Mouse (Mus musculus): ENCODE measurements around the gene Crip3. TPM values are rescaled to one million over a fixed set of nuclear protein-coding genes. Genes with fewer than 3 reads are reported as not detected.

Gene Crip3
- 1 to 10 TPM; 1.9 to 2.0 TPM for total RNA-seq (2021)
- long read RNA-seq, experiment 1, partial matches to known transcripts = 0 of 2 reads
- long read RNA-seq, experiment 1, other reads (novel, unspliced or antisense) = 1 of 2 reads
- long read RNA-seq, experiment 2 = 0 reads

DNA sequence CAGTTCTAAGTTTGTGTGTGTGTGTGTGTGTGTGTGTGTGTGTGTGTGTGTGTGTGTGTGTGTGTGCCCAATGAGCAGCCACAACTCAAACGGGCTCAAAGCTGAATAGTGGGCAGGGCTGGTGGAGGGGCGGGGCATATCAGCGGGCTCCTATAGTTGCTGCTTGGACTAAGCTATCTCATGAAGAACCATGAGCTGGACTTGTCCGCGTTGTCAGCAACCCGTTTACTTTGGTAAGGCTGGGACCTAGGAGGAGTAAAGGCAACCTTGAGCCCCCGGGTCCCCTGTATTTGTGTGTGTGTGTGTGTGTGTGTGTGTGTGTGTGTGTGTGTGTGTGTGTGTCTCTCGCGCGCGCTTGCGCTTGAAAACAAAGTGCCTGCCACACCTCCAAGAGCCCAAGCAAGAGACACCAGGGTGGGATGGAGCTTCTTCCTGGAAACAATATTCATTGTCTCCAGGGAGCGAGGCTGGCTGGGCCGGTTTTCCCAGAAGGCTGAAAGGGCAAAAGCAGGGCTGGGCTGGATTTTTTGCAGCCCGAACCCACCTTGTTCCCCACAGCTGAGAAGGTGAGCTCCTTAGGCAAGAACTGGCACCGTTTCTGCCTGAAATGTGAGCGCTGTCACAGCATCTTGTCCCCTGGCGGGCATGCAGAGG is at the start of gene Crip3:
TSS of gene Crip3 (plus strand) at position 166 of the 654 bp plus-strand sequence.
- DNase-seq = no peak

DNA sequence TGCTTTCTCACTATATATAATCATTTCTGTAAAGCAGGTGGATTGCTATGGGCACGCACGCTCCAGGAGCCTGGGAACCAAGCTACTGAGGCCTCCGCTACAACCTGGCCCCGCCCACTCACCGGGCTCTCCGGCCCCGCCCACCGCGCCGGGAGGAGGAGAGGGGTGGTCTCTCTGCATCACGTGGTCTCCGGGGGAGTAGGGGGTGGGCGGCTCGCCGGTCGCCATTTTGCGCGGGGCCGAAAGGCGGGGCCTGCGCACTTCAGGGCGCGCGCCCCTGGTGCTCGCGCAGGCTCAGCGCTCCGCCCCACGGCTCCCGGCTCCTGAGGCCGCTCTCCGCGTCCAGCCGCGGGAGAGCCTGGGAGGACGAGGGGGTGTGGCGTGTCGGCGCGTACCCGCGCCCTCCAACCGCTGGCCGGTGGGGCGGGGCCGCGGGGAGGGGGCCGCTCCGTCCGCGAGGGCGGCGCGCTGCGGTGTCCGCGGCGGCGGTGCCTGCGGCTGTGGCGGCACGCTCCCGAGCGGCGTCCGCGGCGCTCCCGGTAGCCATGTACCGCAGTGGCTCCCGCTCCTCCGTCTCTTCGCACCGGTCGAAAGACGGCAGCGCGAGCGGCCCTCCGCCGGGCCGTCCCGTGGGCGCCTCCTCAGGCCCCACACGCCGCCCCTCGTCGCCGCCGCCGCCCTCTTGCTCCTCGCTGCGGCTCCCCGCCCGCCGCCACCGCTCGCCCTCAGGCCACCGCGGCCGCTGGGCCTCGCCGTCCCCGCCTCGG is 45.2 kb upstream of the Crip3 start, which contains the start of gene Zfp318:
TSS of gene Zfp318 (plus strand) at position 438 of the 767 bp plus-strand sequence.
- peak; percentile 97 for DNase-seq

DNA sequence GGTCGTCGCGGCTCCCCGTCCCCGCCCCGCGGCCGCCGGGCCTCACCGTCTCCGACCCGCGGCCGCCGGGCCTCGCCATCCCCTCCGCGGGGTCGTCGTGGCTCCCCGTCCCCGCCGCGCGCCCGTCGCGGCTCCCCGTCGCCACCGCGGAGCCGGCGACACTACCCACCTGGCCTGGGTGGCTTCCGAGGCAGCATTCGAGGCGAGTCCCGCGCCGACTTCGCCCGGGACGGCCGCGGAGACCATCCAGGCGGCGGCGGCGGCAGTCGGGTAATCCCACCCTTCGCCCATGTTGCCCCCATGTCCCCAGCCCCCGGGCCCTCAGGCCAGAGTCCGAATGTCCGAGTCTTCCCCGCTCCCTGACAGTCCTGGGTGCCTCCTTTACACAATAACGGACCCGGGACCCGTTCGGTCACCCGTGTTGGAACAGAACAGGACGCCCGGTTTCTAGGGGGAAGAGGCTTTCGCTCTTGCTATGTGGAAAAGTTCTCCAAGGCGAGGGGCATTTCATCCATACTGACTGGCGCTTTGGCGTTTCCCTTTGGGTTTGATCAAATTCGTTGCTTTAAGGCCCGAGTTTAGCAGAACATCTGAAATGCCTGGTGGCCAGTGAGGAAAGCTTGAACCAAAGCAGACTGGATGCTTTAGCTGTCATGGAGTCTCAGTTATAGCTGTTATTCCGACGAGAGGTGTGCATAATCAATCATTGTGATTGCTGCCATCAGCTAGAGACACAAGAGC is 44.5 kb upstream of the Crip3 start:
- DNase-seq = peak; percentile 45

DNA sequence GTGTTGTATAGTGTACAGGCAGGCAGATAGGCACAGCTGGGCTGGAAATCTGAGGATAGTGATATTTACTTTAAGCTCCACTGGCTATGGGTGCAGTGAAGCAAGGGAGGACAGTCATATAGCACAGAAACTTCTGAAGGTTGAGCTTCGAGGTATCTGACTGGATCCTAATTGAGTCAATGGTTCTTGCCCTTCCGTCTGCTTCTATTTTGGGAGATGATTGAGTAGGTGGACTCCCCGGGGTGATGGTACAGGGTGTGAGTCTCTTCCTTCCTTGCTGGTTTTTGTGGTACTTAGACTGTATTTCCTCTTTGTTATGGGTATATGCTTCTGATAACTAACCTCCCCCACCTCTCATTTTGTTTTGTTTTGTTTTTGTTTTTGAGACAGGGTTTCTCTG is 40.5 kb upstream of the Crip3 start:
- no peak for DNase-seq

DNA sequence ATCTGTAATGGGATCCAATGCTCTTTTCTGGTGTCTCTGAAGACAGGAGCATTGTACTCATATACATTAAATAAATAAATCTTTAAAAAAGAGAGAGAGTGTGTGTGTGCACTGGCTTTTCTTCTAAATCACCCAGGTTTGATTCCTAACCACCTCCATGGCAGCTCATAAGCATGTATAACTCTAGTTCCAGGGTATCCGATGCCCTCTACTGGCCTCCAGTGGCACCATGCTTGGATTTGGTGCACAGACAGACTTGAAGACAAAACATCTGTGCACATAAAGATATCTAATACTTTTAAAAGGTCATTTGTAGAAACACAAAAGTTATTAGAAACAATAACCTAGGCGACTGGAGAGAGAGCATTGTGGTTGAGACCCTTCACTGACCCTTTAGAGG is 35.7 kb upstream of the Crip3 start:
- DNase-seq = no peak

DNA sequence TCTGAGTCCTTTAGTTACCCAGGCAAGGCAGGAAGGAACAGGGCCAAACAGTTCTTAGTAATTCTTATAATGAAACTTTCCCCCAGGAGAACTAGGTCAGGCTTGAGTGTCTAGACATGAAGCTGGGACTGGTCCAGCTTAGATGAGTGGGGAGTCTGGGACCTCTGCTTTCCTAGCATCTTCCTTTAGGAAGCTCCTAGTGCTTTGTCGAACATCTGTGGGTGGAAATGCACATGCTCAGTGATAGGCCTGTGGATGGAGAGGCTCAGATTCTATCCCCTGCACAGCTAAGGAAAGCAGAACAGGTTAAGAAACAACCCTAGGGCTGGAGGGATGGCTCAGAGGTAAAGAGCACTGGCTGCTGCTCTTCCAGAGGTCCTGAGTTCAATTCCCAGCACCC is 34.1 kb upstream of the Crip3 start:
- no peak for DNase-seq

DNA sequence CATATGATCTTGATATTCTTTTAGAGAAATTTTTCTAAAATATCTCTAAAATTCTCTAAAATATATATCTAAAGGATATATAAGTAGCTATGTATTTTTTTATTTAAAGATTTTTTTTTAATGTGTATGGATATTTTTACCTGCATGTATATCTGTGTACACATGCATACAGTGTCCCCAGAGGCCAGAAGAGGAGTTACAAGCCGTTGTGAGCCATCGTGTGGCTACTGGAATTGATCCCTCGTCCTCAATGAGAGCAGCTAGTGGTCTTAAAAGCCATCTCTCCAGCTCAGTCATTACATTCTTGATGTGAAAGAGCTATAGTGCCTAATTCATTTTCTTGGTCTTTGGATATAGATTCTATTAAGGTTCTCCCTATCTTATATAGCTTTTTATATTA is 20.2 kb upstream of the Crip3 start:
- DNase-seq = no peak

DNA sequence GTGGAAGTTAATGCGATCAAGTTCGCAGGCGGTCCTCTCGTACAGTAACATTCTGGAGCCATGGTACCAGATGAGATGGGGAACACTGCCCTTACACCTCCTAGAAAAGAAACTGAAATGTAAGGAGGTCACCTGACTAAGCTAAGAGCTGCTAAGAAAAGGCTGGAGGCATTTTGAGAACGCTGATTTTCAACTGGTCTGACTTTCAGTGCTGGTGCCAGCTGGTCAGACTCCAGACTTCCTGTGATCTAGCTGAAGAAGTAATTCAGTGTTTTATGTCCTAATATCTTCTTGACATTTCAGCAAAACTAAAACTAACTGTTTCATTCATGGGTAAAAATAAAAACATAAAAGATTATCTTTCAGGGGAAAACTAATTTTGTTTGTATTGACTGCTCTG is 10.1 kb upstream of the Crip3 start:
- DNase-seq = peak; percentile 33

DNA sequence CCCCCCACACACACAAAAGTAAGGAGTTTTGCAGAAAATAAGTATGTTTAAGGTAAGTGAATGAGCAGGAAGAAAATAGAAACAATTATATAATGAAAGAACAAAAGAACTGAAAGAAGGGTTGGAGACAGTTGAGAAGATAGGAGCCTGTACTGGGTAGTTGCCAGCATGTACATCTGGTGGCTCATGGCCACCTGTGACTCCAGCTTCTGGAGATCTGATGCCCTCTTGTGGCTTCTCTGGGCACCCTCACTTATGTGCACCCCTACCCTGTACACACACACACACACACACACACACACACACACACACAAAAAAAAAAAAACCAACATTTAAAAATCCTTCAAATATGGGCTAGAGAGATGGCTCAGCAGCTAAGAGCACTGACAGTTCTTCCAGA is 9.0 kb upstream of the Crip3 start:
- DNase-seq = no peak

DNA sequence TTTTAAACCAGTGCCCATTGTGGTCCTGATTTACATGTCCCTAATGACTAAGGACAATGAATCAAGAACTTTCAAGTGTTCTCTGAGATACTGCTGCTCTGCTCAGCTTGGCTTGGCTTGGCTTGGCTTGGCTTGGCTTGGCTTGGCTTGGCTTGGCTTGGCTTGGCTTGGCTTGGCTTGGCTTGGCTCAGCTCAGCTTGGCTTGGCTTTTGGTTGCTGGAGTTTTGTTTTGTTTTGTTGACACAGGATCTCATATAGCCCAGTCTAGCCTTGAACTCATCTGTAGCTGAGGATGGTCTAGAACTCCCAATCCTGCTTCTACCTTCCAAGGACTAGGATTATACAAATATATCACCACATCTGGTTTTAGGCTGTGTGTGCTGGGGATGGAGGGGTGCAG is 2.2 kb upstream of the Crip3 start:
- DNase-seq = no peak

DNA sequence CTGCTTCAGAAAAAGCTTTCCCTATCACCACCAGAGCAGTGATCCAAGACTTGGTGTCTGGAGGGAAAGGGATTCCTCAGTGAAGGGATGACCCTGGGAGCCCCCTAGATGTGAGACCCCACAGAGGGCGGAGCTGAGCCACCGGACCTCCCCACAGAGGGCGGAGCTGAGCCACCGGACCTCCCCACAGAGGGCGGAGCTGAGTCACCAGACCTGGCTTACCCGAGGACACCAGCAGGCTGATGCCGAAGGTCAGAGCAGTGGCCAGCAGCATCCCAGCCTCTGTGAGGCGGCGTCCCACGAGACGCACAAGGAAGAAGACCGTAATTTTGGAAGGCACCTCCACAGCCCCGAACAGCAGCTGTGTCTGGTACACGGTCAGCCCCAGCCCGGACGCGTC is 4.9 kb downstream of the Crip3 start:
- no peak for DNase-seq

DNA sequence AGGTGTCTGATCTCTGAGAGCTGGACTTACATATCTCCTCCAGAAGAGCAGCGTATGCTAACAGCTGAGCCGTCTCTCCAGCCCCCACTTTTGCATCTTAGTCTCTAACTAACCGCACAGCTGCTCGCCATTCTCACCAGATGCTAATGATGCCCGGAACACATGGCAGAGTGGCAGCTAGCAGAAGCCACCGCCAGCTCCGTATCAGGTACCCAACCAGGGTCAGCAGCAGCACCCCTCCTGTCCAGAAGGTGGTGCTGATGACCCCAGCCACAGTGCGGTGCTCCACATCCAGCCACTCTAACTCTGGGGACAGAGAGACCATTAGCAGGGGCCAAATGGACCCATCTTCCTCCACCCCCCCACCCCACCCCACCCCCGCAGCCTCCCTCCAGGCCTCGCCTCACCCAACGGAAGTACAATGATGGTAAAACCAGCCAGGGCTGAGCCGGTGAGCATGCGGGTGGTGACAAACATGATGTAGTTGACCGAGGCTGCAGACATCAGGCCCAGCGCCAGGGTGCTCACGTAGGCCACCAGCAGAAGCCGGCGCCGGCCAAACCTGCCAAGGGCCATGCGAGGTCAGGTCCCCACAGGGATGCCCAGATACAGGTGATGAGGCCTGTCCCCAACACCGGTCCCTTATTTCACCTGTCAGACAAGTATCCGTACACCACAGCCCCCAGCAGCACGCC is 8.1 kb downstream of the Crip3 start:
- DNase-seq = peak; percentile 49

DNA sequence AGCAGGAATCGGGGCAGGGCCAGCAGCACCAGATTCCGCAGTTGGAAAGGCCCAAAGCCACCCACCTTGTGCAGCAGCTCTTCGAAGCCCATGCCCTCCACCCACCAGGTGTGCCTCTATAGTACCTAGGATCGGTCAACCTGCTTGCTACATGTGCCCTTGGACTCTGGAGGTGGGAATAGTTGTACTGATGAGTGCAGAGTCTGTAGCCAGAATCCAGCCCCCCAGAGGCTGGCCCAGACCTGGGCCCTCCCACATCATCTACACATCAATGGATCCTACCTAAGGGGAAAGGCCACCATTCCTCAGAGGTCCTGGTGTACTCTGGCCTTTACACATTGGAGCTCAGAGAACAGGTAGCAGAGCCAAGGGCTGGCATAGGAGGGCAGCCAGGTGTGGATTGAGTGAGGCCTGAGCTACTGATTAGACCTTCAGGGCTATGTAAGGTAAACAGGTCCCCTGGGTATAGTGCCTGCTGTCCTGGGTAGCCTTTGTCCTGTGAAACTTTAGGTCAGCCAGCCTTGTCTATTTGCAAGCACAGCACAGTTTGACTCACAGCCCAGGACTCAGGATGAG is 9.7 kb downstream of the Crip3 start, which contains the start of gene Slc22a7:
TSS of gene Slc22a7 (minus strand) at position 160 of the 576 bp plus-strand sequence.
- no peak for DNase-seq

DNA sequence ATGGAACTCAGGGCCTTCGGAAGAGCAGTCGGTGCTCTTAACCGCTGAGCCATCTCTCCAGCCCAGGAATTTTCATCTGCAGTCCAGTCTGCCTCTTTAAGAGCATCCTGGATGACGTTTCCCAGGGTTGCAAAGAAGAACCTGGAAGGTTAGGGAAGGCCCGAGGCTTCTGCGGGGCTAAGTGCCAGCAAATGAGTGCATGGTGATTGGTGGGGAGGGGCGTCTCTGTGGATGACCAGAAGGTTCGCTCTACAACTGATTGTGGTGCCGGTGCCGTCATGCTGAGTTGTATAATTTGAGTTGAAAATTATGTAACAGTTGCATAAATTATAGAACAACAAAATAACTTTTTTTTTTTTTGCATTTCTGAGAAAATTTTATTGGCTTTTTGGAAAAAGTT is 10.4 kb downstream of the Crip3 start:
- no peak for DNase-seq

DNA sequence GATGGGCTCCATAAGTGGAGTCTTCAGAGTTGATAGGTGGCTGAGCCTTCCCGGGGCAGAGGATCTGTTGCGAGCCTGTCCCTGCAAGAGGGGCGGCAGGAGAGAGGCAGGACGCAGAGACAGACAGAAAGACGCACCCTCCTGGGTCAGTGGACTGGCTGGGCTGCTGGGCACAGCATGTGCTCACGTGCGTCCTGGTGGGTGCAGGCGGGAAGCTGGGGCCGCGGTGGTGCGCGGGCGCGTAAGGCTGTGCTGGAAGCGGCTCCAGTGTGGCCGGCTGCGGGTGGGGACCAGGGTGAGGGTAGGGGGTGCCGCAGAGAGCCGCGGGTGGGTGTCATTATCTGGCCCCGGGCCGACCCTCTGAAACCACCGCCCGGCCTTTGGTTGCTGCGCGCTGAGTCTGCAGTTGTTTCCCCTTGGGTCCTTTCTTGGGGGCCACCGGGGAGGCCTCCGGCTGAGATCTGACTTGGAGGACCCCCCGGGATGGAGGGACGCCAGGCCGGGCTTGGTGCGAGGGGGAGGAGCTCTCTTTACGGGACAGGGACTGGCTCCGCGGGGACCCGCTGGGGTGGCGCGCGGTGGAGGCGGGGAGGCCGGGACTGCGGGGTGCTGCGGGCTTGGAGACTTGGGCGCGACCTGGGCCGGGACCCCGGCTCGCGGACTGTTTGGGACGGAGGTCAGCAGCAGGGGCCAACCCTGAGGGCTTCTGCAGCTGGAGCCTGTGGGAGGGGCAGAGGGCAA is 16.3 kb downstream of the Crip3 start:
- no peak for DNase-seq

DNA sequence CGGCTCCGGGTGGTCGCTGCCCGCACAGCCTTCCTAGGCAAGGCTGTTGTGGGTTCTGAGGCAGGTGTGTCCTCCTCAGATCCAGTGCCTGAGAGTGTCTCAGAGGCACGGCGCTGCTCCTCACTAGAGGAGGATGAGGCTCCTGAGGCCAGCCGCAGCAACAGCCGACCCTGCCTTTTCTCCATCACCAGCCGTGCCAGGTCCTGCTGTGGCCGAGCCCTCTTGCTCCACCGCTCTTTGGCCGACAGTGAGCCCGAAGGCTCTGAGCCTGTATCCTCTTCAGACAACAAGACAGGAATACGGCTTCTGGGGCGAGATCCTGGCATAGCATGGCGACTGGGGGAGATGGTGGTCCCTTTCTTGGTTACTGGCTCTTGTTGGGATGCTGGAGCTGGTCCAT is 17.5 kb downstream of the Crip3 start:
- DNase-seq = no peak

DNA sequence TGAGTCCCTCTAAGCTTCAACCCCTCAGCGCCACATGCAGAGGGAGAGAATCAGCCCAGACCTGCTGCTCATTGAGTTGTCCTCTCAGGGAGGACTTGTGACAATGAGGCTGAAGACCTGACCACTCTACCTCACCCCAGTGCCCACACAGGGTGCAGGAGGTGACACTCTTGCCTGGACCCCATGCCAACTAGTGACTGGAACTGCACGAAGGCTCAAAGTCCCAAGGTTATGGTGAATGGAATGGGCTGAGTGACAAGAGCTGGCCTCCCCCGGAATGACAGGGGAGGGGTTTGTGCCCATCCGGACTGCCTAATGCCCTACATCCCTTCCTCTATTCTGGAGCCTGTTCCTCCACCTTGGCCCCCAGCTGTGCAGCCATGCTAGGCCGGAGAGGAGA is 24.0 kb downstream of the Crip3 start:
- DNase-seq = no peak

DNA sequence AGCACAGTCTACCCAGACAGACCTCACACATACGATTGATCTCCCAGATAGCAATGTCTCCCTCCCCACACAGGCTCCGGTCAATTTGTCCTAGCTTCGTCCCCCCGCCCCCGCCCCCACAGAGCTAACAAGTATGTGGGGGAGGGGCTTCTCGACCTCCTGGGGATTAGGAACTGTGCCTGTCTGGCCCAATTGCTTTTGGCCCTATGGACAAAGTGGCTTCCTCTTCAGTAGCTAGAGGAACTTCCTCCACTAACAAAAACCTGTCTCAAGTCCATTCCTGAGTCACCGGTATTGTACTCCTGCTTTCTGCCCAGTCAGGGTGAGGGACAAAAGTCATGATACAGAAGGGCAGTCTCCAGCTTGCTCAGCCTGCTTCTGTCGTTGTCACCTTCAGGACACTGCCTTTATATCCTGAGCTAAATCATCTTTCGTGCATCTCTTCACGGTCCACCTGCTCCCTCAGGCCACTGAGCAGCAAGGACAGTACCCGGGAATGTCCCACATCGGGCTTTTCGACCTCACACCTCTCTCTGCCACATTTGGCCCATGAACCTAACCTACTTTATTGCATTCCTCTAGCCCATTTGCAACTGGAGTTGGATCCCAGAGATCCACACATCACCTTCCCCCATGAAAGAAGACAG is 24.7 kb downstream of the Crip3 start:
- DNase-seq = no peak

DNA sequence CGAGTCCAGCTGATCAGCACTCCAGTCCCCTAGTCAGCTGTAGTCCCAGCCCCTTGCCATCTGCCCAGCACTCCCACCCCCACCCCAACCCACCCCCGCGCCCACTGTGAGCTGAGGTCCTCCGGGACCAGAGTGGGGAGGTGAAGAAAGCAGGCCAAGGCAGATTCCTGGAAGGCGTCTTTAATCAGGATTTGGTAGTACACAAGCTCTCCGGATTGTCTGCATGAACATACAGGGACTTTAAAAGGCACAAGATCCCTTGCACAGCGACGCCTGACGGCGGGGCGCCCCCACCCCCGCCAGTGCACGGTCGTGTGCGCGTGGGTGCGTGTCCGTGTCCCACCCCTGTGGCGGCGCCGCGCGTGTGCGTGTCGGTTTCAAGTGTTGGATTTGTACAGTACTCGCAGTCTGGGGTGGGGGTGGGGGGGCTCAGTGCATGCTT is 25.3 kb downstream of the Crip3 start:
- no peak for DNase-seq

DNA sequence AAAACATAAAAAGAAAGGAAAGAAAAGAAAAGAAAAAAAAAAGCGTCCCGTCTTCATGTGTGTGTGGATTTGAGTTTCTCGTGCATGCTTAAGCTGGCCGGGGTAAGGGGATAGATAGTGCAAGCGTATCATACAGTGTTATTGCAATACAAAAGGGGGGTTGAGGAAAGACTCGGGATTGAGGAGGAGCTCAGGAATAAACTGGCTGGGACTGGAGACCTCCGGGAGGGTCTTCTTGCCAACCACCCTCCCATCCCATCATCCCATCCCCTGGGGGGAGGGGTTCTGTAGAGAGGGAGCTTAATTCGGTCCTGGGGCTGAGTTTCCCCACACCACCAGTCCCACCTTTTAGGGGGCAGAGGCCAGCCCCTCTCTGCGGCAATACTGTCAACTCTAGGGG is 25.8 kb downstream of the Crip3 start:
- DNase-seq = no peak

All from gastrocnemius, postnatal 10 days (tissue).